Mouse (Mus musculus) megakaryocyte, embryonic 14.5 days (primary cell): Measurements from ENCODE around the gene Cherp. TPM values are rescaled to one million over a fixed set of nuclear protein-coding genes. Genes with fewer than 3 reads are reported as not detected.

Experiments used
- H3K27me3 ChIP-seq: replicated peaks from 2 replicates; pipeline ENCODE3; 2012; ENCODE audit warnings: inconsistent platforms
- H3K36me3 ChIP-seq: replicated peaks from 2 replicates; pipeline ENCODE3; 2012; ENCODE audit warnings: low read length, inconsistent platforms, mixed read lengths
- H3K4me1 ChIP-seq: 2 replicates; pipeline ENCODE4 v1.6.1; 2012; ENCODE audit warnings: inconsistent platforms
- H3K4me3 ChIP-seq: replicated peaks from 2 replicates; pipeline ENCODE3; 2012; ENCODE audit warnings: moderate library complexity, mild to moderate bottlenecking, inconsistent platforms
- H3K9me3 ChIP-seq: 2 replicates; pipeline ENCODE4 v1.6.1; 2012; ENCODE audit warnings: inconsistent platforms
- FLI1 ChIP-seq: IDR thresholded peaks from 2 replicates; pipeline ENCODE4 v1.6.1; 2012; ENCODE audit warnings: low read length, inconsistent platforms, mixed read lengths
- GATA1 ChIP-seq: IDR thresholded peaks from 3 replicates; pipeline ENCODE4 v1.6.1; 2012; ENCODE audit warnings: mixed read lengths, low read length, inconsistent platforms, borderline replicate concordance
- polyA plus RNA-seq: library from polyadenylated mRNA; stranded (reverse); fragments of >175 nt; gene quantifications from 2 replicates; pipeline ENCODE4 v1.2.3, GENCODE M21; 2012; ENCODE audit warnings: low replicate concordance; ENCODE audit not compliant: insufficient read depth

The Cherp gene
- polyA plus RNA-seq, 1 experiment = 85.3 TPM

GRCm38 (mm10) chr8:72451516-72451915, 23.5 kb downstream of the Cherp start:
- Histone ChIP-seq H3K9me3 (peaks cover 4% of the 10 kb centered on the region), H3K27me3 (no peaks in the 10 kb centered on the region), H3K4me1 (peaks cover 16% of the 10 kb centered on the region), H3K4me3 (no peak overlapping the region), H3K36me3 (peaks cover 87% of the 10 kb centered on the region)
- TF ChIP-seq FLI1 (no peak), GATA1 (no peak)

- Histone ChIP-seq H3K36me3 (peaks cover 34% of the 10 kb centered on the region), H3K4me3 (peak overlapping the region; percentile 77), H3K27me3 (no peaks in the 10 kb centered on the region), H3K4me1 (peaks cover 45% of the 10 kb centered on the region), H3K9me3 (no peaks in the 10 kb centered on the region)
- TF ChIP-seq GATA1 (no peak), FLI1 (no peak)
Measured at GRCm38 (mm10) chr8:72445071-72445470, 30.0 kb downstream of the Cherp start.

- H3K4me1 ChIP-seq = peaks cover 45% of the 10 kb centered on the region
- no peak for TF ChIP-seq FLI1
- TF ChIP-seq GATA1 = no peak
- peak overlapping the region; percentile 93 for H3K4me3 ChIP-seq
- H3K36me3 ChIP-seq = peaks cover 23% of the 10 kb centered on the region
- no peaks in the 10 kb centered on the region for H3K27me3 ChIP-seq
- no peaks in the 10 kb centered on the region for H3K9me3 ChIP-seq
Measured at GRCm38 (mm10) chr8:72443994-72444350, 31.1 kb downstream of the Cherp start.

- TF ChIP-seq FLI1 (no peak), GATA1 (no peak)
- peaks cover 50% of the 10 kb centered on the region for H3K4me1 ChIP-seq
- H3K27me3 ChIP-seq = no peaks in the 10 kb centered on the region
- H3K4me3 ChIP-seq = peak within 1 kb of the TSS; percentile 93
- H3K9me3 ChIP-seq = no peaks in the 10 kb centered on the region
- peaks cover 20% of the 10 kb centered on the region for H3K36me3 ChIP-seq
Measured at GRCm38 (mm10) chr8:72443338-72443993, 31.6 kb downstream of the Cherp start, which contains the start of the genes Calr3 and 1700030K09Rik. Calr3 (minus strand) TSS chr8:72443870. 1700030K09Rik (plus strand) TSS chr8:72443880.

GRCm38 (mm10) chr8:72438248-72439015, 36.6 kb downstream of the Cherp start:
- H3K4me3 ChIP-seq = peak overlapping the region; percentile 35
- H3K4me1 ChIP-seq = peaks cover 33% of the 10 kb centered on the region
- no peak for TF ChIP-seq FLI1
- H3K27me3 ChIP-seq = no peaks in the 10 kb centered on the region
- H3K36me3 ChIP-seq = no peaks in the 10 kb centered on the region
- no peaks in the 10 kb centered on the region for H3K9me3 ChIP-seq

GRCm38 (mm10) chr8:72434952-72435351, 40.1 kb downstream of the Cherp start:
- no peak for TF ChIP-seq FLI1
- TF ChIP-seq GATA1 = no peak
- Histone ChIP-seq H3K36me3 (no peaks in the 10 kb centered on the region), H3K4me3 (no peak overlapping the region), H3K9me3 (no peaks in the 10 kb centered on the region), H3K4me1 (peaks cover 27% of the 10 kb centered on the region), H3K27me3 (no peaks in the 10 kb centered on the region)

GRCm38 (mm10) chr8:72429676-72430075, 45.4 kb downstream of the Cherp start:
- Histone ChIP-seq H3K9me3 (no peaks in the 10 kb centered on the region), H3K36me3 (no peaks in the 10 kb centered on the region), H3K4me1 (peaks cover 13% of the 10 kb centered on the region), H3K27me3 (no peaks in the 10 kb centered on the region), H3K4me3 (no peak overlapping the region)
- TF ChIP-seq GATA1 (no peak), FLI1 (no peak)

GRCm38 (mm10) chr8:72422926-72423325, 52.1 kb downstream of the Cherp start:
- no peaks in the 10 kb centered on the region for H3K9me3 ChIP-seq
- no peak overlapping the region for H3K4me3 ChIP-seq
- TF ChIP-seq GATA1 (no peak), FLI1 (no peak)
- H3K36me3 ChIP-seq = peaks cover 11% of the 10 kb centered on the region
- peaks cover 57% of the 10 kb centered on the region for H3K4me1 ChIP-seq
- no peaks in the 10 kb centered on the region for H3K27me3 ChIP-seq

- H3K36me3 ChIP-seq = peaks cover 20% of the 10 kb centered on the region
- no peak for TF ChIP-seq FLI1
- no peak for TF ChIP-seq GATA1
- peaks cover 66% of the 10 kb centered on the region for H3K4me1 ChIP-seq
Measured at GRCm38 (mm10) chr8:72421362-72422335, 53.4 kb downstream of the Cherp start, which contains the start of gene Eps15l1. Eps15l1 (minus strand) TSS chr8:72421460.

More at GRCm38 (mm10) chr8:72421362-72422335, 53.4 kb downstream of the Cherp start, which contains the start of gene Eps15l1:
- Histone ChIP-seq H3K9me3 (no peaks in the 10 kb centered on the region), H3K4me3 (peak within 1 kb of the TSS; percentile 96), H3K27me3 (no peaks in the 10 kb centered on the region)
